Mouse (Mus musculus): ENCODE measurements around the gene Ceacam1.

DNA sequence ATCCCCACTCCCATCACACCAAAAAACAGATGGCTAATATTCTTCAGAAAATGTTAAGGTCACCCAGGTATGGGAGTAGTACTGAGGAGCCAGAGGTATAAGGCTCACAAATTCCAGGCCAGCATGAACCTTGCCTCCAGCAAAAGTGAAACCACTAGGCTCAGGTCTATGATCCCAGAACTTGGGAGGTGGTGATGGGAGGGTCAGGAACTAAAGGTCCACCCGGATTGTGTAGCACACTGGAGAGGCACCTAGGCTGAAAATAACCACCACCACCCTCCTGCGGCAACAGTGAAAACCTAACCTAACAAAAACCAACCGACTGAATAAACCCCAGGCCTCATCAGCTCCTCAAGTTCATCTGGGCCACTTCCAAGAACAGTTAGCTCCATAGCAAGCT, 49.1 kb downstream of the Ceacam1 start:
- no peak for TF ChIP-seq CTCF (IDR thresholded peaks at IDR 0.05; ENCODE audit: insufficient read depth, low read depth, low read length)
- no peak for TF ChIP-seq POLR2A (IDR thresholded peaks at IDR 0.05; ENCODE audit: insufficient read depth, low read depth, low read length)
